Mouse (Mus musculus) hematopoietic stem cell, adult 5-6 weeks (primary cell): ENCODE data around the gene Pcdh7. TPM values are rescaled to one million over a fixed set of nuclear protein-coding genes. Genes with fewer than 3 reads are reported as not detected.

ENCODE experiments used
- ATAC-seq, 2 experiments: fragments of 125-278 bp in 1 of 2; replicated peaks in 1 of 2; 2 replicates each; pipeline ENCODE4 v1.8.0; 2016 to 2017; ENCODE audit warnings: inconsistent platforms in 2 of 2, mild to moderate bottlenecking in 2 of 2, moderate number of reproducible peaks in 2 of 2, low read depth in 1 of 2, moderate TSS enrichment in 1 of 2; ENCODE audit not compliant: low FRiP score in 2 of 2, poor library complexity in 2 of 2, severe bottlenecking in 2 of 2, insufficient read depth in 1 of 2, low TSS enrichment in 1 of 2
- total RNA-seq: library from RNA; stranded (forward); fragments of 172-1452, 232-1000 nt; gene quantifications from 2 replicates; pipeline ENCODE4 v1.2.3, GENCODE M21; 2017

Pcdh7 gene
- total RNA-seq, 1 experiment from 2014 or later: 6.6 TPM

DNA sequence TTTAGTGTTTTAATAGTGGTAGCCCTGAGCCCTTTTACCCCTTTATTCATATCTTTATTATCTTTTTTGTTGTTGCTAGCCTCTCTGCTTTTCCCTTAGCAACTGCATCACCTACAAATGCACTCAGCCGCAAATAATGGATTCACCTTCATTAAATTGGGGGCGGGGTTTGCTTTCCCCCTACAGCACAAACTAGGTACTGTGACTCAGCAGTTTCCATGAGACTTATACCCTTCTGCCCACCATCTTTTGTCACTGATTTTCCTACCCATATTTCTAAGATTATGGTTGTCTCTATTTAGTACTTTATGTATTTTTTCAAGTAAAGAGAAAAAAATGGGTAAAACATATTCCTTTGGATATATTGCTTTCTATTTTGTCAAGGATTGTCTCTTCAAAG, 56.7 kb downstream of the Pcdh7 start:
- no peak; a peak in 1 of 4 replicates for ATAC-seq

DNA sequence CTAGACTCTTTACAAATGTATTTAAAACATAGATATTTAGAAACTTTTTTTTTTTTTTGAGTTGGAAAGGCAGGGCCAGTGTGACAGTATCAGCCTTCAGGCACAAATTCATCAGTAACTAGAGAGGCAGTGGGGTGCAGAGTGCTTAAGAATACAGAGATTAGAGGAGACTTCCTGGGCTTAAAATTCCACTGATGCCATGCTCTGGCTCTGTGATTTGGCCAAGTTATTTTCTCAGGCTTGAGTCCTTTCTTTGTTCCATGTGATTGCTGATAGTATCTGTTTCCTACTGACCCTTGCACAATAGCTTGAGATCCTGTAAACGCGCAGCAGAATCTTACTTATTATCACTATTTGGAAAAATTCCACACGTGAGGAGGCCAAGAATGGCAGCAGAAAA, 60.3 kb downstream of the Pcdh7 start:
- no peak for ATAC-seq

GRCm38 (mm10) chr5:57779951-57780350, 62.2 kb downstream of the Pcdh7 start:
- ATAC-seq: no peak

- ATAC-seq: no peak
These were observed 62.8 kb downstream of the Pcdh7 start for GRCm38 (mm10) chr5:57780574-57780973.

DNA sequence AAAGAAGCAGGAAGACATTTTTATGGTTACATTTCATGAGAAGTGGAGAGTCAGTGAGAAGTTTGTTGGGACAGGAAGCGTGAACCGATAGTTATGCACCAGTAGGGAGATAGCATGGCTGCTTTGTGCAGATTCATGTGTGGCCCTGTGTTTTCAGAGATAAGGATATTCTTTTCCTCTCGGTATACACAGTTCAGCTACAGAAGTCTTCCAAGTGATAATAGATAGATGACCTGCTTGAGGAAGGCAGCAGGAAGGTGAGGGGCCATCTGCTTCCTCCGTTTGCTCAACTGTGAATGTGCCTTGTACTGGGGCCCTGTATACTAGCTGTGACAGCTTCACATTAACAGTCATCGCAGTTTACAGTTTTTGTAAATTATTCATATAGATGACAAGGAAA, 64.2 kb downstream of the Pcdh7 start:
- peak; percentile 94 to 96 for ATAC-seq

DNA sequence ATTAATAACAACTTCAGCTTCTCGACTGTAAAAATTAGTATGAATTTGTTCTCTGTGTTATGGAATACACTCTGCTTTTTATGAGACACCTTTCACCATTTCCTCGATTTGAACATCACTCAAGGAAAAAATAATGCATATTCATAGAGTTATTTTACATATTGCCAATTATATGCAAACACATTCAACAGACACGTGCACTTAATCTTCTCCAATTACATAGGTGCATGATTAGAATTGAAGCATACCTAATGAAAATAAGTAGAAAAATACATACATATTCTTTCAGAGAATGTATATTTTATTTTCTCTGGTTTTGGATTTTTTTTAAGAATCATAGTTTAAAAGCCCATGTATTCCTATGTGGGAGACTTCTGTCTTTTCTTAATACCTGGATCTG, 64.8 kb downstream of the Pcdh7 start:
- ATAC-seq: no peak

GRCm38 (mm10) chr5:57788775-57789509, 71.2 kb downstream of the Pcdh7 start:
- ATAC-seq: no peak

DNA sequence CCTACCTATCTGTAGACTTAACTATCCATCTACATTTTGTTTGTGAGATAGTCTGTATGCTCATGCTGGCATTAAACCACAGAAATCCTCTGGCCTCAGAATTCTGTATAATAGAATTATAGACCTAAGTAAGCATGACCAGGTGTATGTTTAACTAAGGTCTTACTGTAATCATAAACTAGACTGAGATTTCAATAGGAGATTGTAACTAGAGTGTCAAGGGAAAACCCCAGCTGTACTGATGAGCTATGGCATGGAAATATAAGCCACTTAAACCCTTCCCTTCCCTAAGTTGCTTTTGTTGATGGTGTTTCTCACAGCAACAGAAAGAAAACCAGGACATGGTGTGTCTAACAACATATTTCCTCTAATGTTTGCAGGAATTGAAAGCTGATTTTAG, 78.6 kb downstream of the Pcdh7 start:
- ATAC-seq: no peak

DNA sequence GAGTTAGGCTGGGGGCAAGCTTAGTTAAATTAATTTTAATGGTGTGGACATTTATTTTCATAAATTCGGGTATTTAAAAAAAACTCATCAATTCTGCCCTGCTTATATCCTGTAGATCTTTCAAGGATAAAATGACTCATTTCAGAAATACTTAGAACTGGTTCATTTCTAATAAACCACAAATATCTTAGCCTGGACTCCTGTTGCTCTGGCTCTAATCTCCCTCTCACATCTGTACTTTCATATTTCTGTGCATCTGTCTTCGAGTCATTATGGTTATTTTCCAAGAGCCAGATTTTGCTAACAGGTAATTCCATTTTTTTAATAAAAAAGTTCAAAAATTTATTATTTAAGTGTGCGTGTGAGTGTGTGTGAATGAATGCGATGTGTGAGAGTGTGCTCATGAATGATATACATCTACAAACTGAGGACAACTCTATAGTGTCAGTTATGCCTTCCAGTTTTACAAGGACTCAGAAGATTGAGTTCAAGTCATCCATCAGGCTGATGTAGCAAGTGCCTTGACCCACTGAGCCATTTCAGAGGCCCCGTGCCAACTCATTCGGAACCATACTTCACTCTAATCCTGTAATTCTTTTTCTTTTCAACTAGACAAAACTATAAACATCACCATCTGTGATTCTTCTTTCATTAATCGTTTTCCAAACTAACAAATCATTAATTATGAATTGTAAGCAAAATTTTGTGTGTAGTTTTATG, 80.3 kb downstream of the Pcdh7 start:
- ATAC-seq: no peak

GRCm38 (mm10) chr5:57803108-57803507, 85.3 kb downstream of the Pcdh7 start:
- ATAC-seq: no peak

DNA sequence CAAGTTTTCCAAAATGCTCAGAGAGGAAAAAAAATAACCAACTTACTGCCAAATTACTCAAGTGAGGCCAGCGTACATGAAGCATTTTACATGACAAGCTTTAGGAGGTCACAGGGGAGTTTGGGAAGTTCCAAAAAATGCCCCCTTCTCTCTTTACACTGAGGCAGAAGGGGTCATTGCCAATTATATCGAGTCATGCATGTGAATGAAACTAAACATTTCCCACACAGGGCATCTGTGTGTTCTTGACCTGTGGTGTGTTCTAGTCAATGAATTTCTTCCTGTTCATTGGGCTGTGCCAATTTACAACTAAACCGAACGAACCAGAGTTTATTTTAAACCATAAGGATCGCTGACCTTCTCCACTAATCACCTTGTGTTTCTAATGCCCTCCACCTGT, 86.1 kb downstream of the Pcdh7 start:
- no peak for ATAC-seq

DNA sequence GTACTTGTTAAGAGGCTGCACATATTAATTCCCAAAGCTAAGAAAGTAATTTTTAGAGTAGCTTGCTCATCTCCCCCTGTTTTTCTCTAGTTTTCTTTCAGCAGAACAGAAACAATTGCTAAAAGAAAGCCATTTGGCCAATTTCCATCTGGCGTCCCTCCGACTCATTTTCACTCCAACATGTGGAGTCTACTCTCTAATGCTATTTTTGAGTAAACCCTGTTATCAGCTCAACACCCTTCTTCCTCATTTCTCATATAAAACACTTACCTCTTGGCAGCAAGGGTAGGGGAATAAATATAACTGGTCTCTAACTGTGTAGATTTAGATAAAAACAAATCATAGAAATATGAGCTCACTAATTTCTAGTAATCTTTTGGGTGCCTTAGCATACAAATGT, 89.6 kb downstream of the Pcdh7 start:
- ATAC-seq: peak; percentile 48 to 69; a peak in 3 of 4 replicates

- no peak for ATAC-seq
These were observed 92.9 kb downstream of the Pcdh7 start for GRCm38 (mm10) chr5:57810641-57811040.

DNA sequence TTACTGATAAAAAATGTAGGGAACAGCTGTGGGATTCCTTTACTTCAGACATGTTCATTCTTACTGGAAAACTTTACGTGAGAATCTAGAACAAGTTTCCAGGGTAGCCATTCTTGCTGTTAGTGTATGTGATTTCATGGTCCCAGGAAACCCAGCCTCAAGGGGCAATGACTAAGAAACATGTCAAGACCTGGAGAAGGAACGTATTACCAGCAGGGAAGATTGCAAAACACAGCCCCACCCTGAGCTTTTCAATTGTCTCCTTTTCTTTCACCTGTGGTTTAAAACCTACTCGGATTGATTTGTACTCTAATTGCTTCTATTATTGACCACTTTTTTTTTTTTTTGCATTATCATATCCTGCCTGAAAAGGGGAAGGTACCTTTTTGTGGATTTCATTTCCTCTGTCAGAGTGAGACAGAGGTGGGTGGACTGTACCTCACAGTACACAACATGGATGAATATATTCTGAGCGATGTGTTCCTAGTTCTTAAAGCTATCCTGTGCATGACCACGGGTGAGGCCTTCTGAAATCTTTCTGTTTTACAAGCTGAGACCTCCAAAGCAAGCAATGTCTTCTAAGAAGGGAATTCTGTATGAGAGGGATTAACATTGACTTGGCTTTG, 98.3 kb downstream of the Pcdh7 start:
- ATAC-seq: peak; percentile 67 to 72; a peak in 3 of 4 replicates

DNA sequence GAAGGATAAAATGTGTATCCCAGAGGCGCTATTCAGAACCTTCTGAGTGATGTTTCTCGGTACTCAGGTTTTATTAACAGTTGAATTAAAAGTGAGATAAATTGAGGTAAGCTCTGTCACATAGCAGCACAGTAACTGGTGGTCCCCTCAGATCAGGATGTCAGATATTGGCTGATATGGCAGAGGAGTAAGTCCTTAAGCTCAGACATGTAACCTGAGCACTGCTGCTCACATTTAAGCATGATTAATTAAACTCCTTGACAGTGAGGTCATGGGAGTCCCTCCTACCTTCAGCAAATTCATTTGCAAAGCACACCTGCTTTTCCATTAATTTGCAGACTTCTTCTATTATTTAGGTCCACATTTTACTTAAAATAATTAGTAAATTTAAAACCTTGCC, 102.0 kb downstream of the Pcdh7 start:
- ATAC-seq: no peak

GRCm38 (mm10) chr5:57821099-57821498, 103.3 kb downstream of the Pcdh7 start:
- no peak for ATAC-seq

DNA sequence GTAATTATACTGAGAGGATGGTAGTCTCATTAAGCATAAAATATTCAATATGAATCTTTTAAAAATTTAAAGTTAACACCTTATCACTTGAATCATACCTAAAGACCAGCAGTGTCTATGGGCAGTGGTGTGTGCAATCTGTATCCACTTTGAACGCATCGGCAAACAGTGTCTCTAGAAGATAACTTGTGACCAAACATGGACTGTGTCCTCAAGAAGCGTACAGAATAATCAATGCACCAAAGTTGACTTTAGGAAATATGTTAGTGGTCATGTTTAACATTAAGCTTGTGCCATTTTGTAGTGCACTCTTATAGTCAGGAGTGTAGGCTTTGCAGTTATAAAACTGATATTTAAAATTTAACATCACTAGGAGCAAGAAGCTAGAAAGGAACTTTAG, 110.7 kb downstream of the Pcdh7 start:
- ATAC-seq: no peak

DNA sequence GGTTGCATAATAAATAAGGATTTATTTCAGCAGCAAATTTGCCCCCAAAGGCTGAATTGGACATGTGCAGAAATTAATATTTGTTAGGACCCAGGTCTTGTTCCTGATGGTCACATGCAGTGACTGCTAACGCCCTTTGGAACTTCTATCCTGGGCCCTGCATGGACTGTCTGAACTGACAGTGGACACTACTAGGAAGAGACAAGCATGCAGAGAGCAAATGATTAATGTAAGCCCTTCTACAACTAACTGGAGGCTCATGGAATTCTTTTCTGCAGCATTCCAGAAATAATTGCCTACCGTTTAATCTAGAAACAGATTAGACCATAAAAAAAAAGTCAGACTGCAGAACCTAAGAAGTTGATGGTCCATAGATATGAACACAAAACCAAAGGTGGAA, 119.4 kb downstream of the Pcdh7 start:
- no peak for ATAC-seq
